Mouse (Mus musculus): ENCODE measurements at regions not wholly inside any gene's neighbourhood (a gene's known extent, or its start where the extent isn't known, plus 50 kb on each side); places are given as distances from the start of the nearest gene placed in this dataset.

DNA sequence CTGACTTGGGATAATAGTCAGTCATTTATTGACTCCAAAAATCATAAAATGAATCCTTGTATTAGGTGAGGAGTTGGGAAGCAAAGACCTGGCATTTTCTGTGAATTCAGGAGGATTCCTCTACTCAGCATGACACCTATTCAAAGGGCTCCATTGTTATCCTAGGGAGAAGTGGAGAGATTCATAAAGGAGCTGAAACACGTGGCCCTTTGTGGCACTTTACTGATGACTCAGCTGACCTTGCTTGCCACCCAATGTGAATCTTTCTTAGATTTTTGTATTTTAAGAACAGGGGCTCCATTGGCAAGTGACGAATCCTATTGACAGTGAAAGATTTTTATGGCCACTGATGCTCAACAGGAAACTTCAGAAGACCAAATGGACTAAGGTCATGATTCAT lies 619.2 kb upstream of the Pkn2 start:
- no peak for TF ChIP-seq CTCF (IDR thresholded peaks at IDR 0.05; ENCODE audit: low read depth)
- TF ChIP-seq EP300 (IDR thresholded peaks at IDR 0.05; ENCODE audit: low read depth) = no peak

All from heart, postnatal 0 days (tissue).